Mouse (Mus musculus): ENCODE data around the gene Spon2. TPM values are rescaled to one million over a fixed set of nuclear protein-coding genes. Genes with fewer than 3 reads are reported as not detected.

Spon2 gene
- polyA plus RNA-seq, 1 experiment: 3.1 TPM

DNA sequence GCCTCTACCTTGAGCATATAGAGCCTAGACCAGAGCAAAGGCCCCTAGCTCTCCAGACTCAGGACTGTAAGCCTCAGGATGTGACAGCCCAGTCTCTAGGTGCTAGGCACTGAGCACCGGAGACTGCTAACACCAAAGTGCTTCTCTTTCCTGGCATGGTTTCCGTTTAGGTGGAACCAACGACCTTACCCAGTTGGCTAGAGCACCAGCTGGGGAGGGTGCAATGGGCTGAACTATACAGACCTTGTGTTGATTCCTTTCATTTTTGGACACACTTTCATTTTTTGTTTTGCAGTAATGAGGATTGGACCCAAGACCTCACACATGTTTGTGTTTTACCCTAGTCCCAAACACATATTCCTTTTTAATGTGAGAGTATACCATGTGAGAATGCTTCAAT is 7.7 kb downstream of the Spon2 start:
- no peak for TF ChIP-seq CTCF (IDR thresholded peaks at IDR 0.05; ENCODE audit: control insufficient read depth, insufficient read depth, low read length)
- no peak for TF ChIP-seq POLR2A (IDR thresholded peaks at IDR 0.05; ENCODE audit: borderline replicate concordance, control insufficient read depth, low read depth, low read length)
- 65% methylated on average over 3 of the region's 3 CpGs for WGBS
- no peak overlapping the region for H3K27ac ChIP-seq (ENCODE audit: control insufficient read depth, insufficient read depth, low read depth, low read length, poor library complexity)
- no peak overlapping the region for H3K4me3 ChIP-seq (replicated peaks; ENCODE audit: control insufficient read depth, low read depth, low read length)
- H3K4me1 ChIP-seq (ENCODE audit: control insufficient read depth, insufficient read depth, low read length): no peaks in the 10 kb centered on the region

DNA sequence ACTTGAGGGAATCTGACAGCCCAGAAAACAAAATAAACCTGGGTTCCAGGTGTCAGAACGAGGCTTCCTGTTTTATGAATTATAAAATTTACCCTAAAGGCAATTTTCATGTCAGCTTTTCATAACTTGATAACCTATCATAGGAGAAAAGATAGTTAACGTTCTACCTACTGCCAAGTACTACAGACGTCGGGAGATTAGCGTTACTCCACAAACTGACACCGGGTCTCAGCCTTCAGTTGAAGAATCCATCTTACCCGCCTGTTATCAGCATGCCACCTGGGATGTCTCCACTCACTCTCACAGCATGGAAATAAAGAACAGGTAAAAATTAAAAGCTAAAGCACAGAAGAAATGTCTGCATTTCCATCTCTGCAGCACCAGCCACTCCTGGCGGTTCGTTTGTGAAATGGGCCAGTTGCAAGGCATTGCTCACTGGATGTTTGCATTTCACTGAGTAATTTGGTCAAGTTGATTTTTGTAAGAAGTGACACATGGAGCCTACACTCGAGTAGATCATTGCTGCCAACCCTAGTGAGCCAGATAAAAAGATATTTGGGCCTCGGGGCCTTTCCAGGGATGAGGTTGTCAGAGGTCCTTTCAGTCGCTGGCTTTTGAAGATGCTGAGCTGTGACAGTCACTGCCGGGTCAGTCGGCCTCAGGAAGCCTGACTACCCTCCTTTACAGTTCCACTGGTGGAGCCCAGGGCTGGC is 9.6 kb downstream of the Spon2 start:
- Histone ChIP-seq H3K27ac (ENCODE audit: control insufficient read depth, insufficient read depth, low read depth, low read length, poor library complexity) (no peak overlapping the region), H3K4me1 (ENCODE audit: control insufficient read depth, insufficient read depth, low read length) (no peaks in the 10 kb centered on the region), H3K4me3 (replicated peaks; ENCODE audit: control insufficient read depth, low read depth, low read length) (no peak overlapping the region)
- no peak for TF ChIP-seq POLR2A (IDR thresholded peaks at IDR 0.05; ENCODE audit: borderline replicate concordance, control insufficient read depth, low read depth, low read length)
- no peak for TF ChIP-seq CTCF (IDR thresholded peaks at IDR 0.05; ENCODE audit: control insufficient read depth, insufficient read depth, low read length)
- WGBS: 63% methylated on average over 14 of the region's 14 CpGs

DNA sequence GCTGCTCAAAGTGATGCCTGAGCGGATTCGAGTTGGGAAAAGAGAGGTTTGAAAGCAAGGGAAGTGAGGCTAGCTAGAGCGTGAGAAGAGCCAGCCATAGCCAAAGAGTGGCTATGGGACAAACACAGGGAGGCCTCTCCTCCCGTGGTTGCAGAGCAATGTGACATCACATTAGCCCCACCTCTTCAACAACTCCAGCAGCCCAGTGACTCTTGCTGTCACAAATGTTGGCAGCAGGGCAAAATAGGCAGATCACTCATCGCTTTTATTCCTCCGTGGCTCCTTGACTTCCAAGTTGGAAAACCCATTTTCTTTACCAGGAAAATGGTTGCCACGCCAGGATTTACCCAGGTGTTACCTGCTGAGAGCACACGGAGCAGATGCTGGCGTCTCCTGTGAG is 11.1 kb downstream of the Spon2 start:
- no peak for TF ChIP-seq POLR2A (IDR thresholded peaks at IDR 0.05; ENCODE audit: borderline replicate concordance, control insufficient read depth, low read depth, low read length)
- no peak for TF ChIP-seq CTCF (IDR thresholded peaks at IDR 0.05; ENCODE audit: control insufficient read depth, insufficient read depth, low read length)
- H3K27ac ChIP-seq (ENCODE audit: control insufficient read depth, insufficient read depth, low read depth, low read length, poor library complexity): no peak overlapping the region
- no peak overlapping the region for H3K4me3 ChIP-seq (replicated peaks; ENCODE audit: control insufficient read depth, low read depth, low read length)
- H3K4me1 ChIP-seq (ENCODE audit: control insufficient read depth, insufficient read depth, low read length): no peaks in the 10 kb centered on the region
- 70% methylated on average over 9 of the region's 9 CpGs for WGBS

DNA sequence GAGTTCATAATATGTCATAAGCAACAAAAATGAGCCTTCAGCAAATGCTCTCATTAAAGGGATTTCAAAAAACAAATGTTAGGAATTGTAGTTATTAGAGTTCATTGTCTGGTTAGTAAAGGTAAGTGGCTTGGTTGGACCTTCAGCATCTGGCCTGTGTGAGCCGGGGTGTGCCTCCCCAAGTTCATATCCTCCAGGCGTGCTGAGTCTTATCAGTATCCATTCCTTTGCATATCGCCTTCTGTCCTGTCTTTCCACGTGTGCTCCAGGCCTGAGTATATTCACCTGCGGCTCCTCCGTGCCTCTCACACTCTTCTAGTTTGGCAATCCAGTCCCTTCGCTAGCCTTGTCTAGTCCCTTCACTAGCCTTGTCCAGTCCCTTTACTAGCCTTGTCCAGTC is 11.9 kb downstream of the Spon2 start:
- no peak overlapping the region for H3K4me3 ChIP-seq (replicated peaks; ENCODE audit: control insufficient read depth, low read depth, low read length)
- TF ChIP-seq POLR2A (IDR thresholded peaks at IDR 0.05; ENCODE audit: borderline replicate concordance, control insufficient read depth, low read depth, low read length) (no peak), CTCF (IDR thresholded peaks at IDR 0.05; ENCODE audit: control insufficient read depth, insufficient read depth, low read length) (no peak)
- no peaks in the 10 kb centered on the region for H3K4me1 ChIP-seq (ENCODE audit: control insufficient read depth, insufficient read depth, low read length)
- 65% methylated on average over 7 of the region's 7 CpGs for WGBS
- H3K27ac ChIP-seq (ENCODE audit: control insufficient read depth, insufficient read depth, low read depth, low read length, poor library complexity): no peak overlapping the region

DNA sequence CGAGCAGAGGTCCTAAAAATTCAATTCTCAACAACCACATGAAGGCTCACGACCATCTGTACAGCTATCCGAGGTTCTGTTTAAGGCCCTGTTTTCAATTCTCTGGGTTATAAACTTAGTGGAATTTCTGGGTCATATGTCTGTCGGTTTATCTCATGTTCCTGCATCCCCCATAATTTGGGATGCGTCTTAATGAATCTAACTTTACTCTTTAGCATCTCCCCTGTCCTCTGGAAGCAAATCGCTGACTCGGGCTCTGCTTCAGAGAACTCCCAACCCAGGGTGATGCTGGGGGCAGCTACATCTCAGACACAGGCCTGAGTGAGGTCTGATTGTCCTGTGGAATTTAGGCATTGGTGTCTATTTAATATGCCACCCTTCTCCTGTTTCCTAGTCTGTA is 14.0 kb downstream of the Spon2 start:
- H3K4me3 ChIP-seq (replicated peaks; ENCODE audit: control insufficient read depth, low read depth, low read length): no peak overlapping the region
- 77% methylated on average over 7 of the region's 7 CpGs for WGBS
- H3K4me1 ChIP-seq (ENCODE audit: control insufficient read depth, insufficient read depth, low read length): no peaks in the 10 kb centered on the region
- TF ChIP-seq POLR2A (IDR thresholded peaks at IDR 0.05; ENCODE audit: borderline replicate concordance, control insufficient read depth, low read depth, low read length) (no peak), CTCF (IDR thresholded peaks at IDR 0.05; ENCODE audit: control insufficient read depth, insufficient read depth, low read length) (no peak)
- no peak overlapping the region for H3K27ac ChIP-seq (ENCODE audit: control insufficient read depth, insufficient read depth, low read depth, low read length, poor library complexity)

DNA sequence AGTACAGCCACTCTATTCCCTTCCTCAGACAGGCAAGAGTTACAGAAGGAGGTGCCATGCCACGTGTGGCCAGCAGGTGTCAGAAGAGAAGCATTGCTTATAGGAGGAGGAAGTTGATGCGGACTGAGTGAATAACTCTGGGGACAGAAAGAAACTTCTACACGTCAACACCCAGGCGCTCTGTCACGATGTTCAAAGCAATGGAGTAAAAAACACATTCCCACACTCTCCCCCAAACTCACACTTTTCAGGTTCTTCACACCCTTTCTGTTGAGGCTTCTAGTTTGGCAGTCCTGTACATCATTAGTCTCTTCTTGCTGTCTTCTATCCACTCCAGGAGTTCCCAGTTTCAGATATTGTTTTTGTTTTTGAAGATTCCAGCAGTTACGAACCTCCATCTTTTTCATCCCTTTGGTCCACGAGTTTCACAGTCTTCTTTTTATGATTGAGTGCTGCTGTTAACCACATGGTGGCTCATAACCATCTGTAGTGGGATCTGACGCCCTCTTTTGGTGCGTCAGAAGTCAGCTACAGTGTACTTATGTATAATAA is 14.5 kb downstream of the Spon2 start:
- TF ChIP-seq CTCF (IDR thresholded peaks at IDR 0.05; ENCODE audit: control insufficient read depth, insufficient read depth, low read length): peak; percentile 98
- TF ChIP-seq POLR2A (IDR thresholded peaks at IDR 0.05; ENCODE audit: borderline replicate concordance, control insufficient read depth, low read depth, low read length): no peak
- Histone ChIP-seq H3K27ac (ENCODE audit: control insufficient read depth, insufficient read depth, low read depth, low read length, poor library complexity) (no peak overlapping the region), H3K4me3 (replicated peaks; ENCODE audit: control insufficient read depth, low read depth, low read length) (no peak overlapping the region), H3K4me1 (ENCODE audit: control insufficient read depth, insufficient read depth, low read length) (no peaks in the 10 kb centered on the region)
- WGBS: 7% methylated on average over 9 of the region's 9 CpGs

DNA sequence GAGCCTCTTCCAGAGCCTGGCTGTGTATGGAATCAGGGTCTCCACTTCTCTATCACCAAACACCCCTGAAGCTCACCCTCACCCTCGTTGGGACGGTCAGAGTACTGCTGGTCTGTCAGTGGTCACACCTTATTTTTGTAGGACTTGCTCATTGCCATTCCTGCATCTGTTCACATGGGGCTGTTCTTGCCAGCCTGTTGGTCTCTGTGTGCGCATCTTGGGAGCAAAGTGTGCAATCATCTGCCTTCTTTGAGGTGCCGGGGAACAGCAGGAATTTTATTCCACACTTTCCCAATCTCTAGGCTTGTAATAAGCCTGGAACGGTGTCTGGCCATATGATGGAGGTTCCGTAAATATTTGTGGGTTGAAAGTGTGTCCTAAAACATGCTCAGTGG is 15.1 kb downstream of the Spon2 start:
- H3K27ac ChIP-seq (ENCODE audit: control insufficient read depth, insufficient read depth, low read depth, low read length, poor library complexity): no peak overlapping the region
- 70% methylated on average over 6 of the region's 6 CpGs for WGBS
- H3K4me3 ChIP-seq (replicated peaks; ENCODE audit: control insufficient read depth, low read depth, low read length): no peak overlapping the region
- TF ChIP-seq CTCF (IDR thresholded peaks at IDR 0.05; ENCODE audit: control insufficient read depth, insufficient read depth, low read length) (no peak), POLR2A (IDR thresholded peaks at IDR 0.05; ENCODE audit: borderline replicate concordance, control insufficient read depth, low read depth, low read length) (no peak)
- H3K4me1 ChIP-seq (ENCODE audit: control insufficient read depth, insufficient read depth, low read length): no peaks in the 10 kb centered on the region

DNA sequence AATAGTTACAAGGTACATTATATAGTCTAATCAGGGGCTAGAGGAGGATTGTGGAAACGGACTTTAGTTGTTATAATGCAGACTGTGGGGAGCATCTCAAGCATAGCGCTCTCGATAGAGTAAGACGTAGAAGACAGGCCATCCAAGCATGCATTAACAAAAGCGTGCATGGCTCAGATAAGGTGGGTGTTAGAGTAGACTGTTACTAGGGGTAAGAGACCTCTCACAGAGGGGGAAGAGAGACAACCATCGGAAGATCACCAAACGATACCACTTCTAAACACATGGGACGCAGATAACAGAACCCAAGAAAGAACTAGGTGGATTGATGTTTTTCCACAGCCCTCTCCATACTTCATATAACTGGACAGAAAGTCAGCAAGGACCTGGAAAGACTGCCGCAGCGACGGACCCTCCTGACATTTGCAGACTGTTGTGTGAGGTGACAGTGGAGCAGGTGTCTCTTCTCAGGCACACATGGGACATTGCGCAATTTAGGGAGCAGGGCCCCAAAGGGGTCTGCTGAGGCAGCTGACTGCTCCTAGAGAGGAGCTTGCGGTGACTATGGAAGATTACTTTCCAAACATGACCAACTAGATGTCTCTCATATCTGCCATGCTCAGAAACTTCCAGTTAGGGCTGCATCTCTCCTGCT is 15.6 kb downstream of the Spon2 start:
- 72% methylated on average over 13 of the region's 13 CpGs for WGBS
- Histone ChIP-seq H3K27ac (ENCODE audit: control insufficient read depth, insufficient read depth, low read depth, low read length, poor library complexity) (no peak overlapping the region), H3K4me3 (replicated peaks; ENCODE audit: control insufficient read depth, low read depth, low read length) (no peak overlapping the region), H3K4me1 (ENCODE audit: control insufficient read depth, insufficient read depth, low read length) (no peaks in the 10 kb centered on the region)
- TF ChIP-seq CTCF (IDR thresholded peaks at IDR 0.05; ENCODE audit: control insufficient read depth, insufficient read depth, low read length) (no peak), POLR2A (IDR thresholded peaks at IDR 0.05; ENCODE audit: borderline replicate concordance, control insufficient read depth, low read depth, low read length) (no peak)
